Mouse (Mus musculus) A20 (cell line): Measurements from ENCODE around the gene Frmd5.
"Not testable (repeated sequence)": the region's sequence is repeated elsewhere in the genome, so short reads cannot be mapped to it uniquely, and the experiment has no call there.

Source experiments
- DNase-seq: peaks from one replicate; pipeline ENCODE4 v3.0.0-alpha.2; 2011; ENCODE audit warnings: low read depth, low spot score

Frmd5 gene

DNA sequence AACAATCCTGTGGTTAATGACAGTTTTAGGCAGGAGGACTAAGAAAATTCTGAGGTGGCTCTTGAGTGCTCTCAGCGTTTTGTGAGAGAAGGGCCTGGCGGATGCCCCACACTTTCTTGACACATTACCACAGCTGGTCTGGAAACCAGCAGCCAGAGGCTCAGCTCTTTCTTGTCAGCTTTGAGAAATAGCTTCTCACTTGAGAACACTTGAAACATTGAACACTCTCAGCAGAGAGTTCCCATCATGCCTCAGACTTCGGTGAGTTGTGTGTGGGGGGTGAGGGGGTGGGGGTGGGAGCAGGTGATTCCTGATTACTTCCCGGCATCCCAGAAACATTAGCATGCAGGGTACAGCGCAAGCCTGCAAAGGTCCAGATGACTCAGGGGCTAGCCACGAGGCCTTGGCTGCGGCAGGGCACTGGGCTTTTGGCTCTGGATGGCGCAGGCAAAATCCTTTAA, 231.1 kb downstream of the Frmd5 start:
- no peak for DNase-seq

DNA sequence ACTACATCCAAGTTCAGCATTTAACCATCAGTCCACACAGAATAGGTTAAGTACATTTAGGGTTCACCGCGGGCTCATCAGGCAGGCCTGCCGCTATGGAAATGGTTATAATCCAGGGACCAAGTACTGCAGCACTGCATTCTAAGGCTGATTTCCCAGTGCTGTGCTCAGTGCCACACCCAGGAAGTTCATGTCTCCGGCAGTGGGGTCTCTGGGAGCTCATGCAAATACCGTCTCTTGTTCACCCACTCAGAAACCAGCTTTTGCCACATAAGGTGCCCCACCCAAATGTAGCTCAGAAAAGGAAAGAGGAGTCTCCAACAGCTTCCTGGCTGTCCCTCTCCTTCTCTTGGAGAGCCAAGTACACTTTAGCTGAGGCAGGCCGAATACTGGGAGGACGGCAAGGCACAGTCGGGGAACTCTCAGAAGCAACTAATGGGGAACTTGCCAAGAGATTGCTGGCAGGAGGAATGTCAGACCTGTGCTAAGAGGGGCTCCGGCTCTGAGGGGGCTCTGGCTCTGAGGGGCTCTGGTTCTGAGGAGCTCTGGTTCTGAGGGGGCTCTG, 232.7 kb downstream of the Frmd5 start:
- DNase-seq = no peak

DNA sequence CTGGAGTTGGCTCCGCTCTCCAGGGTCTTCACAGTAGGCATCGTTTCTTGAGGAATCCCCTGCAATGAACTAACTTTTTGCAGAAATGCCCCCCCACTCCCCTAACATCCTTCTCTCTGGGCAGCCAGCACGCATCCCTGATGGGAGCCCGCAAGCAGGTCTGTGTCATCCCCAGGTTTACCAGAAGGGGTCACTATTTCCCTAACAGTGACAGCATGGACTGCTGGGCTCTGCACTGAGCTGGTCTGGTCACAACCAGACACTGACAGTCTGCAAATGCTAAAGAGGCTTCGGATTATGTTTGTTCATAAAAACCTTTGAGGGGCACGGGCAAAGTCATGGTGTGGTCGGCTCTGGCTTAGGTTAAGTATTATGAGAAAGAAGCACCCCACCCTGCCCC, 235.1 kb downstream of the Frmd5 start:
- DNase-seq = peak; percentile 79

DNA sequence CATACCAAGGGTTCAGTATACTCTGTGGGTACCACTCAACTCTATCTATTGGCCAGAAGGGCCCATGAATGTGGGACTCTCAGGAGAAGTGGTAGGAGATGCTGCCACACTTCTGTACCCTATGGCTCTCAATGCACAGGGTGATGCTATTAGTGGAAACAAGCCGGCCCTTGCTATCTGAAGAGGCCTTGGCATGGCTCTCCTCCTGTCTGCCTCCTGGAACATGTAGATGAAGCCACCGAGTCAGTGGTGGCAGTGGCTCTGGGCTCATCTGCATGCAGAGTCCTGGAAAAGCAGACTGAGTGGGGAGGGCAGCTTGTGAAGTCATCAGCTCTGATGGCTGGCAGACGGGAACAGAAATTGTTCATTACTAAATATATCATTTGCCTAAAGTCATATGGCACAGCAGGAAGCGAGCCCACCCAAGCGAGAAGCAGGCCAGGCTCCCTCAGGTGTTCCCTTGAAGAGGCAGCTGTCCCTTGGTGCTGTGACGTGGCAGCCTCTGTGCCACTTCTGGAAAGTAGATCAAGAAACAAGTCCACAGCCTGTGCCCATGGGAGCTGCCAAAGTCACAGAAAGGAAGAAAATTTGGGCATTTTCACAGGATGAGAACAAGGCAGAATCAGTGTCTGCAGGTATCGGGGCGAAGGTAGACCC, 235.8 kb downstream of the Frmd5 start:
- peak; percentile 42 for DNase-seq

DNA sequence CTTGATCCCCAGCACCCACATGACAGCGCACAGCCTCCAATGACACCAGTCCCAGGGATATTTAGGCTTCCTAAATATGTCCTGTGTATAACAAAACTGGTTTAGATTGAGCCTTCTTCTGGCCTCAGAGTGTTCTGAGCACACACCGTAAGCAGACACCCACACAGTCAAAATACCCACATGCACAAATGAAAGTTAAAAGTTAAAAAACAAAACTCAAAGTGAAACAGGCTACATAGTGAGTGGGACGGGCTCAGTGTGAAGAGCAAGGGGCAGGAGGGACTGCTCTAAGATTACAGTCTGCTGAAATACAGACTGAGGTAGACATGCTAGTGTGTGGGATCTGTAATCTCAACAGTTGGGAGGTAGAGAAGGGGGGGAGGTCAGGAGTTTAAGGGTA, 236.8 kb downstream of the Frmd5 start:
- no peak for DNase-seq

DNA sequence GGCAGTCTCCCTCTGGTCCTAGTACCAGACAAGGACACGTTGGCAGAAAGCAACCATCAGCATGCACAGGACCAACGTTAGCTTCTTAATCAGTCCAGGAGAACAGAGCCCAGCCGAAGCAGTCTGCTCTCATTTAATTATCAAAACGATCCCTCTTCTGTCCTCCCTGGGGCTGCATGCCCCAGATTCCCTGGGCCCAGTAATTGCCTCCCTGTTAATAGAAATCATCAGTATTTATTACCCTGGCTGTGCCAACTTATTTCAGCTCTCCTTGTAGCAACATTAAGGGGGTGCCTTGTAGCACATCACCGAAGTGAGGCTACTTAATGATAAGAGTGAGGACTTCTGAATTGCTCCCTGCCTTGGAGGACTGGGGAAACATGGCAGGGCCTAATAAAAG, 241.0 kb downstream of the Frmd5 start:
- DNase-seq = no peak

DNA sequence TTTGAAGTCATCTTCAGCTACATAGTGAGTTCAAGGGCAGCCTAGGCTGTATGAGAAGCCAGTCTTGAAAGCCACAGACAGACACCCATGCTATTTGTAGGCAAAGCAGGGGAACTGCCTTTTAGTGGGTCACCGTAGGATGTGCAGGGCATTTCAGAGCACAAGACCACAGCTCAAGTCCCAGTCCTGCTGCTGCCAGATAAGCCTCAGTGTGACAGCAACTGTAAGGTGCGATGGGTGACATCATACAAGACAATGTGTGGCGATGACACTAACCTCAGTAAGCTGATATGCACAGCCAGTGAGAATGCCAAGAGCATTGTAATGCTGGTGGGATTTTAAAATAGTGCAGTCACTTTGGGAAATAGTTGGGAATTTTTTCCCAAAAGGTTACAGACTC, 243.8 kb downstream of the Frmd5 start:
- no peak for DNase-seq

DNA sequence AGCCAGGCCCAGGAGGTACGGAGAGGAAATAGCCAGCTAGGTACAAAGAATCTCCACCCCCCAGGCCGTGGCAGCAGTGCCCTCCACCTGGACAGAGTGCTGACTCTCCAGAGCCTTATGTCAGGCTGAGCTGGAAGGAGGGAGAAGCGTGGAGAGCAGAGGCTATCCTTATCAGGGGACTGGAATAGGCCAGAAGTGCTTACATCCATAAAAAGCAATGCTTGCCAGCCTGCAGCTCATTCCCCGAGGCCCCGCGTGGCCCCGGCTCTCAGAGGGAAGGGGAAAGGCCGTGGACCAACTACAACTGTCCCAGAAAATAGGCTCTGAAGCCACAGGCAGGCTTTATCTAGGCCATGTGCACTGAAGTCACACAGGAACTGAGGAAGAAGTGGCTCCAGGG, 255.6 kb downstream of the Frmd5 start:
- DNase-seq = no peak

DNA sequence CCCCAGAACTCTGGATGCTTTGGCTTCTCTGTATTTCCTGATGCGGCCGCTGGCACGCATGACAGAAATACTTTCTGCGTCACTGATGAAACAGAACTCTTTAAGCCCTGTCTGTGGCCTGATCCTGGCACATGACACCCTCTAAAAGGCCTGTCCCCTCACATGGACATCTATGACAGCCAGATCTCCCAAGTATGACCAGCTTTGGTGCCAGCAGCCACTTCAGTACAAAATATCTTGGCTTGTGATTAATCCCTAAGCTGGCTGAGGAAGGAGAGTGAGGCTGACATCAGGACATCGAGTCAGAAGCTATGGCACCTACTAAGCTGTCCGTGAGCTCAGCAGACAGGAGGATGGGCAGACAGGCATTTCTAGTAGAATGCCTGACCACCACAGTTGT, 257.3 kb downstream of the Frmd5 start:
- no peak for DNase-seq

DNA sequence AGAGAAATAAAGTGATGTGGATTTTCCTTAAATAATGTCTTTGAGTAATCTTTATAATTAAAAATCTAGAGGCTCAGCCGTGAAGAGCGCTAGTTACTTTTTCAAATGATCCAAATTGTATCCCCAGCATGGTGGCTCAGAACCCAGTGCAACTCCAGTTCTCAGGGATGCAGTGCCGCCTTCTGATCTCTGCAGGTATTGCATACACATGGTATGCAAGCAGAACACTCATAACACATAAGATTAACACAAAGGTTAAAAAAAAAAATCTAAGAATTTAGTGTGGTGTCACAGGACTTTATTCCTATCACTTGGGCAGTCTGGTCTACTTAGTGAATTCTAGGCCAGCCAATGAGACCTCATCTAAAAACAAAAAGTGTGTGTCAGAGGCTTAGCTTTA, 262.1 kb downstream of the Frmd5 start:
- peak; percentile 24 for DNase-seq

DNA sequence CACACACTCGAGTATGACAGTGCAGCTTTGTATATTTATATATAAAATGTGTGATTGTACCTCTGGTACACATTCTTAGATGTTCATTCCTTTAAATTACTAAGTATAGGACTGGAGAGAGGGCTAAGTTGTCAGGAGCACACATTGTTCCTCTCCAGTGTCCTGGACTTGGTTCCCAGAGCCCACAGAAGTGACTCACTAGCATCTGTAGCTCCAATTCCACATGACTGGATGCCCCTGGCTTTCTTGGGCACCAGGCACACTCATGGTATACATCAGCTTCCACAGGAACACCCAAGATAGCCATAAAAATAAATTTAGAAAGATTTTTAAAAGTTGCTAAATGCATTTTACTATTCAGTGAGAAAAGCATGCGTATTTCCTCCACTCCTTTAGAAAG, 281.8 kb downstream of the Frmd5 start:
- DNase-seq = no peak

DNA sequence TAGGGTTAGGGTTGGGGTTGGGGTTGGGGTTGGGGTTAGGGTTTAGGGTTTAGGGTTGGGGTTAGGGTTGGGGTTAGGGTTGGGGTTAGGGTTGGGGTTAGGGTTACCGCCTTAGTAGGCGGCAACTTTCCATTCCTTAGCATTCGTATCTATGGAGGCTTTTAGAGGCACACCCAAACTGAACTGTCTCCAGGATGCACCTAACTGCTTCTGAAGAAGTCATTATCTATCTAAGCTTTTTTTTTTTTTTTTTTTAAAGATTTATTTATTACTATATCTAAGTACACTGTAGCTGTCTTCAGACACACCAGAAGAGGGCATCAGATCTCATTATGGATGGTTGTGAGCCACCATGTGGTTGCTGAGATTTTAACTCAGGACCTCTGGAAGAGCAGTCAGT, 284.1 kb downstream of the Frmd5 start:
- not testable (repeated sequence) for DNase-seq

DNA sequence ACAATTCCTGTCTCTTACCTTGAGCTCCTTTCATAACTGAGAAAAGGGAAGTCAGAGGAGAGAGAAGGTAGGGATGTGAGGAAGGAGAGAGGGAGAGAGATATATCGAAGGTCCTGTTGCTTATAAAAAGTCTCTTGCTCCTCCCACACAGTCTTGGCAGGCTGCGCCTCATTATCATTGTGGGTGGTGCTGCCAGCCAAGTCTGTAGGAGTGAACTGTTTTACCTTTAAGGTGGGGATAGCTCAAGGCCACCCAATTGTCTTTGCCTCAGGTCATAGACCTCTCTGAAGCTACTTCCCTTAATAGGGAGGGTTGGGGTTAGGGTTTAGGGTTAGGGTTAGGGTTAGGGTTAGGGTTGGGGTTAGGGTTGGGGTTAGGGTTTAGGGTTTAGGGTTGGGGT, 284.9 kb downstream of the Frmd5 start:
- no peak for DNase-seq

DNA sequence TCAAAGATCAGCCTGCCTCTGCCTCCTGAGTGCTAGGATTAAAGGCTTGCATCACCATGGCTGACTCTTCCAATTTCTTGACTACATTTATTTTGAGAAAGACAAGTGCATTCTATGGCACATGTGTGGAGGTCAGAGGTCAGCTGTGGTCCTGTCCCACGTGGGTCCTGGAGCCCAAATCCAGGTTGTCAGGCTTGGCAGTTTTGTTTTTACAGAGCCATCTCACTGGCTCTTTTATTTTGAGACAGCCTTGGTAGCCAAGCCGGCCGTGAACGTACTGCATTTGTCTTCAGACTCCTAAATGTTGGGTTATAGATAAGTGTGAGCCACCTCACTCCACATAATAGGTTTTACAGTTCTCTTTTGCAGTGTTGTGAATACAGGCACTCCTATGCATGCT, 288.2 kb downstream of the Frmd5 start:
- not testable (repeated sequence) for DNase-seq

DNA sequence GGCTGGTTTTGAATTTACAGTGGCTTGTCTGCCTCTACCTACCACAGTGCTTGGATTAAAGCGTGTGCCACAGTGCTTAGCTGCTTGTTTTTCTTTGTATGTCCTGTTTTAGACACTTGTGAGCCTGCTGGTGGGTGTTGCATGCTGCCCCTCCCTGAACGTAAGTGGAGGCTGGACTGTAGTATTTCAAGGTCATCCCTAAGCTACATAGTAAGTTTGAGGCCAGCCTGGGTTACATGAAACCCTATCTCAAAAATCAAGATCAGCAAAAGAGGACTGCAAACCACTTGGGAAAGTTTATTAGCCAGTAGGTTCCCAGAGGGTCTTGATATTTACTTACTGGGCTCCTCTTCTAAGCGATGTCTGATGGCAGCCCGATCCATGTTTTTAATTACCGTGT, 288.8 kb downstream of the Frmd5 start:
- DNase-seq = no peak

DNA sequence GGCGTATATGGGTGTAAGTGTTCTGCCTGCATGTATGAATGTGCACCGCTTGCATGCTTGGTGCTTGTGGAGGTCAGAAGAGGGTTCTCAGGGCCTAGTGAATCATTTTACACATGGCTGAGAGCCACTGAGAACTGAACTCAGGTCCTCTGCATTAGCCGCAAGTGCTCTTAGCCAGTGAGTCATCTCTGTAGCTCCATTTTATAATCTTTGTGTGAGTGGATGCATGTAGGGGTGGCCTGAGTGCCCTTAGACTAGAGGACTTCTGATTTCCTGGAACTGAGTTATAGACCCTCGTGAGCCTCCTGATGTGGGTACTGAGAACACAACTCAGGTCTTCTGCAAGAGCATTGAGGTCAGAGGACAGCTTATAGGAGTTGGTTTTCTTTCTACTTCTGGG, 292.7 kb downstream of the Frmd5 start:
- peak; percentile 1 for DNase-seq

DNA sequence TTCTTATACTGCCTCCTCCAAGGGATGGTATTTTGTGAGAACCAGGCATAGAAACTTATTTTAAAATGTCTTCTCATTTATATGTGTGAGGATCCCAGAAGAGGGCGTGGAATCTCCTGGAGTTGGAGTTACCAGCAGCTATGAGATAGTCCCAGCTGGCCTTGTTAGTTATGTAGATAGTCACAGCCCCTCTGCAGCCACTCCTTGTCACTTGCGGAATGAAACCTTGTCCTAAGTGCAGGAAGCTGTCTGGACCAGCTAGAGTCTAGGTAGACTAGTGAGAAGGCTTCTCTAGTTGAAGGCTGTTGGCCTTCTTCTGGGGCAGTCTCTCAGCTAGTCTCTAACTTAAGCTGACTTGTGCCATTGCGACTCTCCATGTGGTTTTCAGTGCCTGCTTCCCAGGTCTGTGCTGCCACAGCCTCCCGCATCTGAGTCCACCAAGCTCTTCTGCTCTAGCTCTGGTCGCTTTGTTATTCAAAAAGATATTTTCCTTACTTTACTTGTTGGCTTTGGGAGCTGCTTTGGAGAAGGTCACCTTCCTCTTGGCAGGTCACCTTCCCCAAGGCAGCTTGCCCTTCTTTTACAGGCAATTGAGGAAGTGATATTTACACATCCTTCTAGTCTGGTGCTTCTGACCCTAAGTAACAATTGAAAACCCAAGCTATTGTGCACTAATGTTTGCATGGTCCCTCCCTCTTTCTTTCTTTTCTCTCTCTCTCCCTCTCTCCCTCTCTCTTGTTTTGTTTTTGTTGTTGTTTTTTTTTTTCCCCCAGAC, 293.7 kb downstream of the Frmd5 start:
- DNase-seq = peak; percentile 20

DNA sequence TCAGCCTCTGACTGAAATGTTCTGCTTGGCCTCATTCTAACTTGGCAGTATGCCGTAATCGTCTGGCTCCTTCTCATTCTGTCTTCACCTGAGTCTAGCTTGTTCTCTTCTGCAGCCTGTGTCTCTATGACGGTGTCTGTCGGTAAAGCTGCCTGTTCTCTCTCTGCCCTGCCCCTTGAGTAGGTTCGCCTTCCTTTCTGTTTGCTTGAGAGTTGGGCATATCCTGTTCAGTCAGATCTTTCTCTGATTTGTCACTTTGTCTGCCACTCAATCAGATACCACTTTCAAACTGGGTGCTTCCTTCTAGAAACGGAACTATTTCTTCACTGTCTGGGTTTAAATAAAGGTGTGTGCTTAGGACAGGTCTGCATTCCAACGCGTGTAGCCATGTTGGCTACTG, 295.5 kb downstream of the Frmd5 start:
- DNase-seq = peak; percentile 3

DNA sequence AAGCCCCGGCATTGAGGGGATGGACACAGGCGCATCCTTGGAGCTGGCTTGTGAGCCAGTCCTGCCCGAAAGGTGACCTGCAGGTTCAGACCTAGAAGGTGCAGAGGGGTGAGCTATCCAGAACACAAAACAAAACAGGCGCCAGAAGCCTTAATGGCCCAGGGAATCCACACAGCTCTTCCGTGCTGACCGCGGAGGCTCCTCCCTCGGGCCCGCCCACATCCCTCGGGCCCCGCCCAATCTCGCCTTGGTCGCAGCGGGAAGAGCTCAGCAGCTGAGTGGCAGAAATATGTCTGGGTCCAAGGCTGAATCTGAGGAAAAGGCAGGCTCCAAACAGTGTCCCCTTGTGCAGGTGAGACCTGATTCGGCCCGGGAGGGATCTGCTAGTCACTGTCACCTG, 297.3 kb downstream of the Frmd5 start:
- DNase-seq = no peak

DNA sequence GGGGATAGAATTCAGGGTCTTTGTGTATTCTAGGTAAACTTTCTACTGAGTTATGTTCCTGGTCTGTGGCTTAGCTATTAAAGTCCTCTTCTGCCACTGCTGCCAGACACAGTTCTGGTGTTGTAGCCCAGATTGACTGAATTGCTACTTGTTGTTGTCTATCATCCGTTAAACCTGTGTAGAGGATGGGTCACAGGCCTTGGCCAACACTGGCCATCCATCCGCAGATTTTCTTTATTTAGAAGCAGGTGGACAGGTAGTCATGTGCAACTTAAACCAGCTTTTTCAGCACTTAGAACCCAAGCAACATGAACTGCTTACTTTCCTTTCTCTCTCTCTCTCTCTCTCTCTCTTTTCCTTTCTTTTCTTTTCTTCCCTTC, 298.9 kb downstream of the Frmd5 start:
- no peak for DNase-seq

DNA sequence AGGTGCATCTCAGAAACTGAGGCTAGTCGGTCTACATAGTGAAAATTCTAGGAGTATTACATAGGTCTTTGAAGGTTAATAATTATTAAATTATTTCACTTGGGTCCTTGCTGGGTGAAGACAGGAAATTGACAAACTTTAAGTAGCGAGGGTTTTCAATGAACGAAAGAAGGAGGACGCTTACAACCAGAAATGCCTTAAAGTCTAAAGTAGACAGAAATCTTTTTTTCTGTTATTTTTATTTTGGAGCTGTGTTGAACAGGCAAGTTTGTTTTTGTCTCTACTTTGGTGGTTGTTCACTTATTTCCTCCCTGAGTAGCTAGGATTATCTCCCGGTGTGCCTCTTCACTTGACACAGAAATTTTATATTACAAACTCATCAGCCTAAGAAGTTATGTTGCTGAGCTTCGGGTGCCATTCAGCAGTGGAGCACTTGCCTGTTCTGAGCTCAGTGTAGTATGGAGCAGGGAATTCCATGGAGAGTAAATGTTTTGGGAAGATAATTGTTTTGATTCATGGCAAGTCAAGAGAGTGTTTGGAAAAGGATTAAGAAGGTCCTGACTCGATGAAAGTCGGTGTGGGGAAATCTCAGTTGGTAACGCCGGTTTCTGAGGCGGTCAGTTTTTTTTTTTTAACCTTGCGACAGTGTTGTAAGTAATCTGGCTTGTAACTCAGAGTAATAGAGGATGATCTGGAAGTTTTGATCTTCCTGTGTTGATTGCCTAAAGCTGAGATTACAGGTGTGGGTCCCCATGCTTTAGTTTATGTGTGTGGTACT, 299.5 kb downstream of the Frmd5 start:
- peak; percentile 46 for DNase-seq
